Mouse (Mus musculus) E14TG2a.4 (cell line): ENCODE measurements around the gene Dnal1.

Source experiments
- H3K27me3 ChIP-seq: 2 replicates; pipeline ENCODE4 v1.6.1; 2014; ENCODE audit warnings: low read length, control low read depth; ENCODE audit not compliant: insufficient read depth
- H3K36me3 ChIP-seq: 2 replicates; pipeline ENCODE4 v1.6.1; 2014; ENCODE audit warnings: low read length, control low read depth; ENCODE audit not compliant: insufficient read depth
- H3K4me1 ChIP-seq: replicated peaks from 2 replicates; pipeline ENCODE4 v1.6.1; 2014; ENCODE audit warnings: low read depth, low read length, control low read depth
- H3K4me3 ChIP-seq: replicated peaks from 2 replicates; pipeline ENCODE4 v1.5.1; 2014; ENCODE audit warnings: mild to moderate bottlenecking, low read length
- H3K9me3 ChIP-seq: 2 replicates; pipeline ENCODE4 v1.6.1; 2014; ENCODE audit warnings: low read length, control low read depth
- CTCF ChIP-seq: conservative IDR thresholded peaks from 2 replicates; pipeline ENCODE4 v1.5.1; 2014; ENCODE audit warnings: low read length
- NANOG ChIP-seq: IDR thresholded peaks from 2 replicates; pipeline ENCODE4 v1.6.1; 2014; ENCODE audit warnings: borderline replicate concordance, low read length, mixed read lengths
- POU5F1 ChIP-seq: IDR thresholded peaks from 2 replicates; pipeline ENCODE4 v1.6.1; 2014; ENCODE audit warnings: low read length, borderline replicate concordance

Dnal1 gene

GRCm38 (mm10) chr12:84192280-84192679 is 78.1 kb downstream of the Dnal1 start:
- H3K4me1 ChIP-seq = peaks cover 83% of the 10 kb centered on the region
- peaks cover 16% of the 10 kb centered on the region for H3K36me3 ChIP-seq
- no peaks in the 10 kb centered on the region for H3K9me3 ChIP-seq
- peaks cover 15% of the 10 kb centered on the region for H3K27me3 ChIP-seq
- TF ChIP-seq NANOG = no peak
- no peak for TF ChIP-seq CTCF
- TF ChIP-seq POU5F1 = no peak
- peak overlapping the region; percentile 89 for H3K4me3 ChIP-seq

- H3K36me3 ChIP-seq = peaks cover 9% of the 10 kb centered on the region
- H3K4me1 ChIP-seq = peaks cover 83% of the 10 kb centered on the region
- H3K27me3 ChIP-seq = peaks cover 15% of the 10 kb centered on the region
- H3K4me3 ChIP-seq = peak overlapping the region; percentile 89
- TF ChIP-seq CTCF (no peak), POU5F1 (no peak), NANOG (no peak)
- no peaks in the 10 kb centered on the region for H3K9me3 ChIP-seq
Observed at GRCm38 (mm10) chr12:84192741-84193641, 78.8 kb downstream of the Dnal1 start.

GRCm38 (mm10) chr12:84193642-84194399 is 79.7 kb downstream of the Dnal1 start:
- peaks cover 15% of the 10 kb centered on the region for H3K27me3 ChIP-seq
- H3K4me3 ChIP-seq = peak overlapping the region; percentile 89
- TF ChIP-seq POU5F1 (no peak), CTCF (no peak), NANOG (no peak)
- peaks cover 12% of the 10 kb centered on the region; the same call in 1 of the 2 replicates for H3K36me3 ChIP-seq
- peaks cover 83% of the 10 kb centered on the region for H3K4me1 ChIP-seq
- H3K9me3 ChIP-seq = no peaks in the 10 kb centered on the region

GRCm38 (mm10) chr12:84194400-84195109 is 80.4 kb downstream of the Dnal1 start:
- peaks cover 83% of the 10 kb centered on the region for H3K4me1 ChIP-seq
- no peaks in the 10 kb centered on the region for H3K9me3 ChIP-seq
- H3K36me3 ChIP-seq = peaks cover 12% of the 10 kb centered on the region; the same call in 1 of the 2 replicates
- no peak for TF ChIP-seq NANOG
- TF ChIP-seq CTCF = no peak
- TF ChIP-seq POU5F1 = no peak
- peak overlapping the region; percentile 55 for H3K4me3 ChIP-seq
- peaks cover 15% of the 10 kb centered on the region for H3K27me3 ChIP-seq

- no peaks in the 10 kb centered on the region for H3K9me3 ChIP-seq
Observed at GRCm38 (mm10) chr12:84195195-84195594, 81.0 kb downstream of the Dnal1 start.

More at GRCm38 (mm10) chr12:84195195-84195594, 81.0 kb downstream of the Dnal1 start:
- H3K4me1 ChIP-seq = peaks cover 83% of the 10 kb centered on the region
- 0 out of 2 replicates have a peak overlapping the region, but pooled peaks have one; percentile 55 for H3K4me3 ChIP-seq
- peaks cover 12% of the 10 kb centered on the region; the same call in 1 of the 2 replicates for H3K36me3 ChIP-seq
- no peak for TF ChIP-seq POU5F1
- no peak for TF ChIP-seq NANOG
- TF ChIP-seq CTCF = no peak
- peaks cover 15% of the 10 kb centered on the region for H3K27me3 ChIP-seq
